Mouse (Mus musculus) adrenal gland, postnatal 36 days (tissue): ENCODE data around the gene Bcas1. TPM values are rescaled to one million over a fixed set of nuclear protein-coding genes. Genes with fewer than 3 reads are reported as not detected.

Experiments used
- DNase-seq, 2 experiments: peaks; one replicate each; pipeline ENCODE4 v3.0.0; 2021; ENCODE audit warnings: mixed read lengths in 1 of 2
- total RNA-seq, 2 experiments: library from RNA; stranded (reverse); gene quantifications; 2 replicates each; pipeline ENCODE4 v1.2.3; 2021

Bcas1 gene
- total RNA-seq, 2 experiments from 2014 or later: 0.20 to 0.63 TPM

GRCm38 (mm10) chr2:170347131-170347765 lies 80.4 kb downstream of the Bcas1 start:
- peak; percentile 30 to 61 for DNase-seq

- peak in 1 of 2 experiments; percentile 56 for DNase-seq
These were observed 82.2 kb downstream of the Bcas1 start for GRCm38 (mm10) chr2:170345410-170345793.

GRCm38 (mm10) chr2:170344502-170345409 lies 82.9 kb downstream of the Bcas1 start:
- no peak for DNase-seq

- DNase-seq: peak in 1 of 2 experiments; percentile 23
These were observed 83.8 kb downstream of the Bcas1 start for GRCm38 (mm10) chr2:170343819-170344317.

- peak; percentile 75 to 85 for DNase-seq
These were observed 84.4 kb downstream of the Bcas1 start for GRCm38 (mm10) chr2:170343133-170343818.

- no peak for DNase-seq
These were observed 85.3 kb downstream of the Bcas1 start for GRCm38 (mm10) chr2:170342312-170342830.

GRCm38 (mm10) chr2:170341179-170341578 lies 86.5 kb downstream of the Bcas1 start:
- peak in 1 of 2 experiments; percentile 30 for DNase-seq

GRCm38 (mm10) chr2:170336266-170336760 lies 91.3 kb downstream of the Bcas1 start:
- no peak for DNase-seq

GRCm38 (mm10) chr2:170335168-170335567 lies 92.5 kb downstream of the Bcas1 start:
- DNase-seq: no peak

- DNase-seq: no peak
These were observed 95.8 kb downstream of the Bcas1 start for GRCm38 (mm10) chr2:170331870-170332269.

GRCm38 (mm10) chr2:170330466-170330865 lies 97.2 kb downstream of the Bcas1 start:
- peak in 1 of 2 experiments; percentile 17 for DNase-seq

- DNase-seq: peak in 1 of 2 experiments; percentile 13
These were observed 97.7 kb downstream of the Bcas1 start for GRCm38 (mm10) chr2:170329921-170330320.

GRCm38 (mm10) chr2:170323925-170324347 lies 103.7 kb downstream of the Bcas1 start:
- DNase-seq: peak; percentile 68 to 83

- DNase-seq: peak; percentile 13 to 41
These were observed 105.6 kb downstream of the Bcas1 start for GRCm38 (mm10) chr2:170322013-170322414.

GRCm38 (mm10) chr2:170321579-170321978 lies 106.1 kb downstream of the Bcas1 start:
- no peak for DNase-seq

- DNase-seq: no peak
These were observed 107.8 kb downstream of the Bcas1 start for GRCm38 (mm10) chr2:170319533-170320463.

GRCm38 (mm10) chr2:170318713-170319532 lies 108.7 kb downstream of the Bcas1 start:
- DNase-seq: peak; percentile 89 to 92

- DNase-seq: no peak
These were observed 110.9 kb downstream of the Bcas1 start for GRCm38 (mm10) chr2:170316774-170317173.

GRCm38 (mm10) chr2:170316344-170316743 lies 111.3 kb downstream of the Bcas1 start:
- DNase-seq: no peak

GRCm38 (mm10) chr2:170310988-170311359 lies 116.7 kb downstream of the Bcas1 start:
- DNase-seq: no peak
